8 mouse cellular contexts compared by ENCODE assay signal in genomic region chr17:24533099-24533992, GRCm38 (mm10). TPM values are rescaled to one million over a fixed set of nuclear protein-coding genes. Genes with fewer than 3 reads are reported as not detected.
DNase-seq lines count a peak whose midpoint lies in the region; ATAC-seq and TF ChIP-seq lines count a peak whose summit lies in the region.

No protein-coding gene starts in this region.

- no peak for TF ChIP-seq POLR2A in brain, embryonic 14.5 days (IDR thresholded peaks at IDR 0.05; ENCODE audit: borderline replicate concordance, extremely low read depth, insufficient read depth, insufficient read length, poor library complexity, severe bottlenecking)

- DNase-seq in 416B (ENCODE audit: low read depth) (peak; percentile 40), liver (peak; percentile 95)
- DNase-seq in brain, embryonic 14.5 days (ENCODE audit: low read depth): peak; percentile 86
- peak; percentile 79 to 81 for DNase-seq in heart, adult 9 months (ENCODE audit: low spot score in 2 of 2)
- peak; percentile 91 for DNase-seq in kidney, adult 9 months
- peak; percentile 30 to 56 for DNase-seq in monocyte, adult 2 months (ENCODE audit: low read depth in 1 of 2, low spot score in 2 of 2)
- DNase-seq in spleen, postnatal 14 days (ENCODE audit: low spot score in 2 of 2): peak; percentile 74 to 80

- TF ChIP-seq CTCF in brain, embryonic 14.5 days (IDR thresholded peaks at IDR 0.05; ENCODE audit: borderline replicate concordance, extremely low read depth, insufficient read depth, insufficient read length): no peak

- ATAC-seq in erythroblast, adult 5-6 weeks (replicated peaks; ENCODE audit: low FRiP score, poor library complexity, severe bottlenecking): peak; percentile 93

RNA-seq across cellular contexts. Expression of gene Rab26, which starts 0.7 kb away (rescaled TPM):
- 3.2 and 5.6 TPM in 2 replicates for polyA plus RNA-seq in brain, embryonic 14.5 days (2012; rRNA removed)
- total RNA-seq in erythroblast, adult 5-6 weeks (2015; ENCODE audit: low replicate concordance): not detected in 2 replicates
- total RNA-seq in erythroblast, adult 5-6 weeks (2017; ENCODE audit: low replicate concordance): not detected in 2 replicates

RNA-seq across cellular contexts. Expression of gene Traf7, which starts 5.6 kb away (rescaled TPM):
- polyA plus RNA-seq in brain, embryonic 14.5 days (2012; rRNA removed): 310 and 422 TPM in 2 replicates
- total RNA-seq in erythroblast, adult 5-6 weeks (2015; ENCODE audit: low replicate concordance): 11.9 and 13.2 TPM in 2 replicates
- 24.2 and 45.2 TPM in 2 replicates for total RNA-seq in erythroblast, adult 5-6 weeks (2017; ENCODE audit: low replicate concordance)

RNA-seq across cellular contexts. Expression of gene Pkd1, which starts 16.3 kb away (rescaled TPM):
- 65.9 and 74.2 TPM in 2 replicates for polyA plus RNA-seq in brain, embryonic 14.5 days (2012; rRNA removed)
- 1.5 and 6.1 TPM in 2 replicates for total RNA-seq in erythroblast, adult 5-6 weeks (2015; ENCODE audit: low replicate concordance)
- 3.8 and 16.2 TPM in 2 replicates for total RNA-seq in erythroblast, adult 5-6 weeks (2017; ENCODE audit: low replicate concordance)

RNA-seq across cellular contexts. Expression of gene Caskin1, which starts 44.9 kb away (rescaled TPM):
- 91.5 and 142 TPM in 2 replicates for polyA plus RNA-seq in brain, embryonic 14.5 days (2012; rRNA removed)
- total RNA-seq in erythroblast, adult 5-6 weeks (2015; ENCODE audit: low replicate concordance): not detected in 2 replicates
- total RNA-seq in erythroblast, adult 5-6 weeks (2017; ENCODE audit: low replicate concordance): not detected in 2 replicates

RNA-seq across cellular contexts. Expression of gene Mlst8, which starts 54.5 kb away (rescaled TPM):
- polyA plus RNA-seq in brain, embryonic 14.5 days (2012; rRNA removed): 47.1 and 53.7 TPM in 2 replicates
- 5.9 and 15.8 TPM in 2 replicates for total RNA-seq in erythroblast, adult 5-6 weeks (2015; ENCODE audit: low replicate concordance)
- total RNA-seq in erythroblast, adult 5-6 weeks (2017; ENCODE audit: low replicate concordance): 5.5 and 8.2 TPM in 2 replicates

Comparison
In these comparisons a context has a peak if more than half of its experiments do, and no peak if none do; other contexts are left out.
1. Peak in every context shown above with its lines: DNase-seq and ATAC-seq.
2. DNase-seq: peak in every context shown above with its lines; median percentile 95 in liver; 91 in kidney, adult 9 months; 86 in brain, embryonic 14.5 days; 80 in heart, adult 9 months; 77 in spleen, postnatal 14 days; 43 in monocyte, adult 2 months; 40 in 416B.